Mouse (Mus musculus) urinary bladder, postnatal 25 days (tissue): ENCODE measurements around the gene Cactin.

Experiments used
- DNase-seq: peaks from one replicate; pipeline ENCODE4 v3.0.0; 2022; ENCODE audit warnings: low spot score

Gene Cactin

GRCm38 (mm10) chr10:81365672-81366476 is 45.0 kb downstream of the Cactin start, which contains the start of gene 4930404N11Rik:
Gene 4930404N11Rik (minus strand): TSS chr10:81365816.
- DNase-seq: no peak

- no peak for DNase-seq
Measured at GRCm38 (mm10) chr10:81366477-81367206, 45.7 kb downstream of the Cactin start.

GRCm38 (mm10) chr10:81367207-81367495 is 46.2 kb downstream of the Cactin start:
- no peak for DNase-seq

GRCm38 (mm10) chr10:81375322-81375721 is 54.4 kb downstream of the Cactin start:
- no peak for DNase-seq
